Mouse (Mus musculus) hindlimb bud, embryonic 11.5 days (tissue): Measurements from ENCODE around the gene 2810408A11Rik.
"Not testable (repeated sequence)": the region's sequence is repeated elsewhere in the genome, so short reads cannot be mapped to it uniquely, and the experiment has no call there.

Source experiments
- DNase-seq: peaks from one replicate; pipeline ENCODE4 v3.0.0-alpha.2; 2012; ENCODE audit warnings: low read depth, low spot score; ENCODE audit errors: extremely low spot score

Gene 2810408A11Rik

GRCm38 (mm10) chr11:69931769-69932168, 31.0 kb upstream of the 2810408A11Rik start:
- DNase-seq: no peak

GRCm38 (mm10) chr11:69930967-69931537, 30.3 kb upstream of the 2810408A11Rik start:
- DNase-seq: no peak

DNA sequence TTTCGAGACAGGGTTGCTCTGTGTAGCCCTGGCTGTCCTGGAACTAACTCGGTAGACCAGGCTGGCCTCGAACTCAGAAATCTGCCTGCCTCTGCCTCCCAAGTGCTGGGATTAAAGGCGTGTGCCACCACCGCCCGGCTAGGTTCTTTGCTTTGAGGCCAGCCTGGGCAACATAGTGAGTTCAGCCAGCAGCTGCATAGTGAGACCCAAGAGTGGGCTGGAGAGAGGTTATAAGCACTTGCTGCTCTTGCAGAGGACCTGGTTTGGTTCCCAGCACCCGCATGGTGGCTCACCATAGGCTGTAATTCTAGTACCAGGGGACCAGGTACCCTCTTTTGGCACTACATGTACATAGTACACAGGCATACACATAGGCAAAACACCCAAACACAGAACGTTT, 29.4 kb upstream of the 2810408A11Rik start:
- DNase-seq: not testable (repeated sequence)

- DNase-seq: no peak
These were observed 28.9 kb upstream of the 2810408A11Rik start for GRCm38 (mm10) chr11:69929712-69930111.

DNA sequence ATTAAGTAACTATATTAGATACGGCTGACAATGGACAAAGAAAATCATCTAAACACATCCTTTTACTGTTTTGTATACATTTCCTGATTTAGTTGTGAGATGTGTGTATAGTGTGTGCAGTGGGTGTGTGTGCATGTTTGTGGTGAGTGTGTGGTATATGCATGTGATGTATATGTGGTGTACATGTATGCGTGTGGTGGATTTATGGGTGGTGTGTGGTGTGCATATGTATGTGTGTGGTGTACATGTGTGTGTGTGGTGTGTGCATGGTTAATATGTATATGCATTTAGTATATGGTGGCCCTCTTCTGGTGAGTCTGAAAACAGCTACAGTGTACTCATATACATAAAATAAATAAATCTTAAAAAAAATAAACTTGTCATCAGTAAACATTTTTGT, 26.7 kb upstream of the 2810408A11Rik start:
- no peak for DNase-seq

GRCm38 (mm10) chr11:69922796-69923195, 22.0 kb upstream of the 2810408A11Rik start:
- no peak for DNase-seq

GRCm38 (mm10) chr11:69922012-69922756, 21.4 kb upstream of the 2810408A11Rik start:
- DNase-seq: no peak

DNA sequence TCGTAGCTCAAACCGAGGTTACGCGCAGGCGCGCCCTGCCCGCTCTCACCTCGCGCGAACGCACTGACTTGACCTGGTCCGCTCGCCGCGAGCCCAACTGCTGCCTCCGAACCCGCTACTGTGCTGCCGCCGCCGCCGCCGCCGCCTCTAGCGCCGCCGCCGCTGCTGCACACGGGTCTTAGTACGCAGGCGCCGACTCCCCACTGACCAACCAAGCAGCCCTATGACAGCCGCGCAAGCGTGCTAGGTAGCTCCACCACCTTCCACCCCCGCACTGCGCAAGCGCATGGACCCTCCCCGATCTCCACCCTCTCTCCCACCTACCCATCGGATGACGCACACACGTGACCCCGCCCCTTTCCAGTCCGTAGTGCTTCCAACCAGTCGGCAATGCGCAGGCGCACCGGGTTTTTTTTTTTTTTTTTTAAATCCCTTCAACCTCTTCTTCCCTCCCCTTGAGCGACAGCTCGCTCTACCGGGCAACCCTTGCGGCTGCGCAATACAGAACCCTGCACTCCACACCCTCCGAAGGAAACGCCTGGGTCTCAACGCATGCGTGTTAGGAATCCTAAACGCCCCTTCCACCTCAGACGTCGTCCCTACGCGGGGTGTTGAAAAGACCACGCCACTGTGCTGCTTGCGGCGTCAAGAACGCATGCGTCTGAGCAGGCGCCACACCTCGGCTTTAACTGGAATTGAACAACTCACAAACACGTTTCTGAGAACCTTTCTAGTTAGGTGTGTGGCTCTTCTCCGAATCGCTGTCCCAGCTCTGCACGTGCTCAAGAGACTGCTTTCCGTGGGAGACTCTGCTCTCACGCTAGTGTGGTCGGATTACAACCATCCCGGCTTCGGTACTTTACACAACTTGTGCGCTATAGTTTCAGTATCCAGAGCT, 20.6 kb upstream of the 2810408A11Rik start, which contains the start of gene Eif5a:
Gene Eif5a, minus strand, starts transcription at position 845 of the 898 bp plus-strand sequence.
- DNase-seq: peak; percentile 99

- no peak for DNase-seq
These were observed 19.7 kb upstream of the 2810408A11Rik start for GRCm38 (mm10) chr11:69920266-69921031.

- DNase-seq: no peak
These were observed 19.0 kb upstream of the 2810408A11Rik start for GRCm38 (mm10) chr11:69919661-69920265.

GRCm38 (mm10) chr11:69919053-69919452, 18.3 kb upstream of the 2810408A11Rik start:
- DNase-seq: no peak

GRCm38 (mm10) chr11:69918118-69918517, 17.3 kb upstream of the 2810408A11Rik start:
- DNase-seq: no peak

DNA sequence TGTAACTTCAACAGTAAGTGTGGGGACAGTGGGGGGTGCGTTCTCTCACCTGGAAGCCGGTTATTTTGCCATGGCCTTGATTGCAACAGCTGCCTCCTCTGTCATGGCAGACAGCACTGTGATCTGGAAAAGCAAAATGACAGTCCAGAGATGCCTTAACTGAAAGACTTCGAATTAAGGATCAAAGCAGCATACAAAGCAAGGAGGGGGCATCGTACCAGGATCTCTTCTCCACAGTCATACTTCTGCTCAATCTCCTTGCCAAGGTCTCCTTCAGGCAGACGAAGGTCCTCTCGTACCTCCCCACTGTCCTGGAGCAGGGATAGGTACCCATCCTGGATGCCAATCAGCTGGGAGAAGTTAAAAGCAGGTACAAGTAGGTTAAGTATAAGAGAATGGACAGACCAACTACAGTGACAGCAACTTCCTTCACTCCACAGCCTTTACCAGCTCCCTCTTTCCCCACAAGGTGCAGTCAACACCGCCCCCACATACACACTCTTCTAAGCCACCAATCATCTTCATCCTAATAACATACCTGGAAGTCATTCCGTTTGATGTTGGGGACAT, 16.7 kb upstream of the 2810408A11Rik start:
- no peak for DNase-seq

DNA sequence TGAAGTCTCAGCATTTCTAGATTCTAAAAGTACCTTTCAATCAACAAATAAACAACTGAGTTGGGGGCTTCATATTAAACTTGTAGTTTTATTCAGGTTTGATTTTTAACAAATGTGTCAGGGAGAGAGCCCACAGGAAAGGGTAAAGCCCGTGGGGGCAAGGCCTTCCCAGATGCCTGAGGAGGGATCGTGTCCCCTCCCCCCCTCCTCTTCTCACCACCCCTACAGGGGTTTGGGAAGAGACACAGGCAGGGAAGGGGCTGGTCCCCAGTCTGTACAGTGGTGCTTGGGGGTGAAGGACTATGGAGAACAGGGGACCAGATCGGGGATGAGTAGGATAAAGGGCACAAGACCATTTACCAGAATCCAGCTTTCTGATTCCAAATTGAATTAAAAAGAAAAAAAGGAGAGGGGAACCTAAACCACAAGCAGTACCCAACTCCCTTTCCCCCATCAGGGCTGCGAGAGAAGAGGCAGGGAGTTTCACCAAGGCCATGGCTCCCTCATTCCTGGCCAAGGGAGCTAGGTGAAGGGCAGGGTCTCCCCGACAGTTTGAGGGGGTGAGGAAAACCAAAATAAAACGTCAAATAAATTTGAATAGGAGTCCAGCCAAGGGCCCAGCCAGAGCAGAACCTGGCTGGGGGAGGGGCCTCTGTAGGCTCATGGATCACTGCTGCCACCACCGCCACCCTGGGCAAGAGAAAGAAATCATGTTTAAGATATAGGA, 16.0 kb upstream of the 2810408A11Rik start:
- DNase-seq: not testable (repeated sequence)

DNA sequence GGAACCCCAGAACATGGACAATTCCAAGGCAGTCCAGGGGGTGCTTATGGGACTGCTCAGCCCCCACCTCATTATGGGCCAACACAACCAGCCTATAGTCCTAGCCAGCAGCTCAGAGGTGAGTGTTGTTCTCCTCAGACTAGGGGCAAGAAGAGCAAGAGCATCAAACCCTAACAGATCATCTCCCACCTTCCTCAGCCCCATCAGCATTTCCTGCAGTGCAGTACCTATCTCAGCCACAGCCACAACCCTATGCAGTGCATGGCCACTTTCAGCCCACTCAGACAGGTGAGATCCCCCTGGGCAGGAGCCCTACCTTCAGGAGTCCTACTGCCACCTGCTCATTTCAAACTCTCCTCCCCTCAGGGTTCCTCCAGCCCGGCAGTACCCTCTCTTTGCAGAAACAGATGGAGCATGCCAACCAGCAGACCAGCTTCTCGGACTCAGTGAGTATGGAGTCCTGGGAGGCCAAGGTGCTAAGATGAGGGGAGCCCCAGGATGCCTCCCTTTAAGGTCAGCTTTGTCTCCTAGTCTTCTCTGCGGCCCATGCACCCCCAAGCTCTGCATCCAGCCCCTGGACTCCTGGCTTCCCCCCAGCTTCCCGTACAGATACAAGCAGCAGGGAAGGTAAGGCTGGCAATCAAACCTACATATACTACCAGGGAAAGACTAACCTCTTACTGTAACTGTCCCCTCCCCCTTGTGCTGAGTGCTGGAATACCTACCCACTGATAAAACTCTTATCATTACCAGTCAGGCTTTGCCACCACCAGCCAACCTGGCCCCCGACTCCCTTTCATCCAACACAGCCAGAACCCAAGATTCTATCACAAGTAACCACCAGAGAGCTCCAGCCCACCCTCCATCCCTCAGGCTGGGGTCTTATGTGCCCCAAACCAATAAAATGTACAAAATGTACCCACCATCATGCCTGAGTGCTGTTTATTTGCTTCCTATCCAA, 15.2 kb upstream of the 2810408A11Rik start:
- no peak for DNase-seq

GRCm38 (mm10) chr11:69914917-69915430, 14.2 kb upstream of the 2810408A11Rik start:
- DNase-seq: no peak

DNA sequence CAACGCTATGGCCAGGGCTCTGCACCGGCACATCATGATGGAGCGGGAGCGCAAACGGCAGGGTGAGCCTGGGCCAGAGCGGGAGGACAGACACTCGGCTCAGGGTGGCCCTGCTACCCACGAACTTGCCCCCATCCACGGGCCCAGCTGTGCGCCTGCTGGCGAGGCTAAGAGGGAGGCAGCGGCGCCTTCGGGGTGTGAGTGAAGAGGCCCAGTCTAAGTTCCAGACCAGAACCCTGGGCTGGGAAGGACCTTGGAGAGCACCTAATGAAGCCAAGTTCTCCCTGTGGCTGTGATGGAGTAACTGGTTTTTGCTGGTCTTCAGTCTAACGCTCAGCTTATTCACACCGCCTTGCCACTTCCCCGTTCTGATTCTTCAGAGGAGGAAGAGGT, 13.6 kb upstream of the 2810408A11Rik start:
- DNase-seq: no peak
